Mouse (Mus musculus) midbrain, embryonic 15.5 days (tissue): ENCODE results near the gene Hoxb1. TPM values are rescaled to one million over a fixed set of nuclear protein-coding genes. Genes with fewer than 3 reads are reported as not detected.

ENCODE experiments used
- ATAC-seq: fragments of 200-750 bp; cut with Nextera tagmentation; replicated peaks from 2 replicates; pipeline ENCODE4 v1.8.0; 2017; ENCODE audit warnings: moderate TSS enrichment
- H3K27ac ChIP-seq: fragments of 300-500 bp; sonication (generic); 2 replicates; pipeline ENCODE4 v1.5.1; 2015; ENCODE audit warnings: mild to moderate bottlenecking, inconsistent platforms
- H3K27me3 ChIP-seq: fragments of 300-500 bp; sonication (generic); replicated peaks from 2 replicates; pipeline ENCODE4 v1.6.1; 2015; ENCODE audit warnings: inconsistent platforms
- H3K36me3 ChIP-seq: fragments of 300-500 bp; sonication (generic); replicated peaks from 2 replicates; pipeline ENCODE4 v1.6.1; 2015; ENCODE audit warnings: inconsistent platforms
- H3K4me1 ChIP-seq: fragments of 300-500 bp; sonication (generic); 2 replicates; pipeline ENCODE4 v1.6.1; 2015; ENCODE audit warnings: inconsistent platforms
- H3K4me2 ChIP-seq: fragments of 300-500 bp; sonication (generic); 2 replicates; pipeline ENCODE4 v1.6.1; 2015; ENCODE audit warnings: inconsistent platforms, mild to moderate bottlenecking, moderate library complexity
- H3K4me3 ChIP-seq: fragments of 300-500 bp; sonication (generic); 2 replicates; pipeline ENCODE4 v1.5.1; 2015; ENCODE audit warnings: mild to moderate bottlenecking, inconsistent platforms
- H3K9ac ChIP-seq: fragments of 300-500 bp; sonication (generic); 2 replicates; pipeline ENCODE4 v1.6.1; 2015; ENCODE audit warnings: mild to moderate bottlenecking, inconsistent platforms
- H3K9me3 ChIP-seq: fragments of 300-500 bp; sonication (generic); 2 replicates; pipeline ENCODE4 v1.6.1; 2016; ENCODE audit warnings: inconsistent platforms
- WGBS: fragments of 180-500 bp; shearing (Covaris S2); methylation state at CpG from one replicate; pipeline ENCODE4 v1.1.7; 2015; ENCODE audit warnings: mixed read lengths; 5-methylcytosine and 5-hydroxymethylcytosine counted together
- polyA plus RNA-seq: library from polyadenylated mRNA; unstranded; fragments of >200 nt; fragmentation: Nextera tagmentation; extraction: Ambion mirVana; gene quantifications from 2 replicates; pipeline ENCODE4 v1.2.1, GENCODE M21; 2015

Hoxb1 gene
- polyA plus RNA-seq, 1 experiment from 2014 or later = not detected

DNA sequence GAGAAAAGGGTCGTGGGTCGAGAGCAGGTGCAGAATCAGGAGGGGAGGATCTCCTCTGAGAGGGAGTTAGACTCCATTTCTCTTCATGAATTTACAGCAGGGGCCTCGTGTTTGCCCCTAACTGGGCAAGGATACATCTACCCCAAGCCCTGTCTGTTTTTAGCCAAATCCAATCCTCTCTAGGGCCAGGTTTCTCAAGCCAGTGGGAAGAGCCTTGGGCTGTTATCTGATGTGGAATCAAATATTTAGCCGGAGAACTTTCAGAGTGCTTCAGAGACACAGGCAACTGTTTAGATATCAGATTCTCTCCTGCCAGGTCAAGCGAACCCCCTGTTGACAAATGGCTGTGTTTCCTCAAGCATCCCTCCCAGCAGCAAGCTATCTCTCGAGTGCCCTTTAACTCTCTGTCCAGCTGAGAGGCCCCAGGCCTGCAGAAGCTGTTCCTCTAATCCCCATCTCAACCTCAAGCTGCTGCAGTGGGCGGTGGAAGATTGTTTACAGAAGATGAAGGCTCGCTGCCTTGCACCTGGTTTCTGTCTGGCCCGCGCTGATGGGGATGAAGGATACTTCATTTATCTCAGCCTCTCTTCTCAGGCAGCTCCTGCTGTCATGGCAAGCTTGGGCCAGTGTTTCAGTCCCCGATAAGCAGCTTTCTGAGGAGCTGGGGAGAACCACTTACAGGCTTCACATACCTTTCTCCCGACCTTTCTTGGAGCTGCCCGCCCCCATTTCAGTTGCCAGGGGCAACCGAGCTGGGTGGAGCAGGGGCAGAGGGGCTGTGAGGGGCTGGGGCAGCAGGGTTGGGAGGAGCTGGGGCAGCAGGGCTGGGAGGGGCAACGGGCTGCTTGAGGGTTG is 31.4 kb downstream of the Hoxb1 start:
- no peaks in the 10 kb centered on the region for H3K9me3 ChIP-seq
- no peak overlapping the region for H3K9ac ChIP-seq
- no peak overlapping the region for H3K27ac ChIP-seq
- H3K4me3 ChIP-seq = no peak overlapping the region
- ATAC-seq = no peak
- no peaks in the 10 kb centered on the region for H3K36me3 ChIP-seq
- WGBS = 11% methylated on average over 15 of the region's 15 CpGs
- H3K27me3 ChIP-seq = peaks cover 13% of the 10 kb centered on the region
- H3K4me2 ChIP-seq = no peak overlapping the region
- peaks cover 5% of the 10 kb centered on the region for H3K4me1 ChIP-seq

GRCm38 (mm10) chr11:96397806-96398335 is 32.3 kb downstream of the Hoxb1 start:
- ATAC-seq = no peak
- Histone ChIP-seq H3K4me3 (no peak overlapping the region), H3K9ac (no peak overlapping the region), H3K27ac (no peak overlapping the region), H3K4me1 (peaks cover 5% of the 10 kb centered on the region), H3K9me3 (no peaks in the 10 kb centered on the region), H3K27me3 (peaks cover 13% of the 10 kb centered on the region), H3K4me2 (no peak overlapping the region), H3K36me3 (no peaks in the 10 kb centered on the region)
- WGBS = 31% methylated on average over 7 of the region's 7 CpGs

DNA sequence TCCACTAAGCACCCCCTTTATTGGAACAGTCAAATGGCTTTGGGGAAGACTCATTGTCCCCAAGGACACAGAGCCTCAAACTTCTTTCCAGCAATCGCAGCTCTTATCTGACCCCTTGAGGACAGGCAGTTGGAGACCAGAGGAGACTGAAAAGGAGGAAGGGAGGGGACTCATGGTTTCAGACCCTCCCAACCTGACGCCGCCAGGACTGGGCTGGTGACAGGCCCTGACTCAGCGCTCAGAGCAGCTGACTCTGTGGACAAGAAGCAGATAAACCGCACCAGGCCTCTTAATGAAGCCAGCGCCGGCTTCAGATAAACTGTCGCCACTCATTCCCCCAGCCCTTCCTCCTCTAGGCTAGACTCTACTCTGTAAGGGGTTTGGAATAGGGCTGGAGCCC is 34.4 kb downstream of the Hoxb1 start:
- H3K9ac ChIP-seq = no peak overlapping the region
- peaks cover 5% of the 10 kb centered on the region for H3K4me1 ChIP-seq
- WGBS = 32% methylated on average over 8 of the region's 8 CpGs
- H3K9me3 ChIP-seq = no peaks in the 10 kb centered on the region
- H3K4me3 ChIP-seq = no peak overlapping the region
- no peak for ATAC-seq
- H3K36me3 ChIP-seq = no peaks in the 10 kb centered on the region
- H3K27me3 ChIP-seq = peaks cover 13% of the 10 kb centered on the region
- H3K4me2 ChIP-seq = no peak overlapping the region
- no peak overlapping the region for H3K27ac ChIP-seq

- no peak overlapping the region for H3K4me2 ChIP-seq
- H3K9ac ChIP-seq = no peak overlapping the region
- no peaks in the 10 kb centered on the region for H3K9me3 ChIP-seq
- H3K36me3 ChIP-seq = no peaks in the 10 kb centered on the region
- H3K4me3 ChIP-seq = no peak overlapping the region
- H3K27me3 ChIP-seq = peaks cover 8% of the 10 kb centered on the region
- WGBS = 63% methylated on average over 10 of the region's 10 CpGs
- peaks cover 9% of the 10 kb centered on the region for H3K4me1 ChIP-seq
- no peak for ATAC-seq
- no peak overlapping the region for H3K27ac ChIP-seq
Observed at GRCm38 (mm10) chr11:96404016-96404604, 38.6 kb downstream of the Hoxb1 start.

- Histone ChIP-seq H3K9ac (no peak overlapping the region), H3K9me3 (no peaks in the 10 kb centered on the region), H3K4me3 (no peak overlapping the region), H3K36me3 (no peaks in the 10 kb centered on the region), H3K4me2 (no peak overlapping the region), H3K27me3 (0 out of 2 replicates have a peak, but pooled peaks cover 4% of the 10 kb centered on the region), H3K27ac (no peak overlapping the region), H3K4me1 (peaks cover 9% of the 10 kb centered on the region)
- no peak for ATAC-seq
- WGBS = 71% methylated on average over 7 of the region's 7 CpGs
Observed at GRCm38 (mm10) chr11:96404831-96405230, 39.3 kb downstream of the Hoxb1 start.

DNA sequence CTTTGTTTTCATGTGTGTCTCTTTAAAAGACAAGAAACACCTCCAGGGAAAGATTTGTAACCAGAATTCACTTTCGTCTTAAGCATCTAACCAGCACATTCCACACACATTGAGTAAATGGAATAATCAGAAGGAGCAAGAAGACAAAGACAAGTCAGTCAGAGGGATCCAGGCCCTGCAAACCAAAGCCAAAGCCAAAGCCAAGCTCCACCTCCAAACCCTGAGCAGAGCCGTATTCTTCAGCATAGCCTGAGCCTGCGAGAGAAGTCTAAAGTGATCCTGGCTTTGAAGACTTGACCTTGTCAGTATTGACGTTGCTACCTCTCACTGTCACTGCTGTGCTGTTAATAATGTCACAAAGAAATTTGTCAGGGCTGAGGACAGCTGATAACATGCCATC is 40.0 kb downstream of the Hoxb1 start:
- 62% methylated on average over 4 of the region's 4 CpGs for WGBS

GRCm38 (mm10) chr11:96407191-96408072 is 41.9 kb downstream of the Hoxb1 start:
- Histone ChIP-seq H3K27ac (no peak overlapping the region), H3K4me2 (peak overlapping the region; percentile 47), H3K4me3 (peak overlapping the region; percentile 23), H3K9ac (no peak overlapping the region; the same call in 1 of the 2 replicates), H3K4me1 (peaks cover 9% of the 10 kb centered on the region), H3K27me3 (0 out of 2 replicates have a peak, but pooled peaks cover 4% of the 10 kb centered on the region), H3K36me3 (no peaks in the 10 kb centered on the region), H3K9me3 (no peaks in the 10 kb centered on the region)
- ATAC-seq = no peak
- 9% methylated on average over 36 of the region's 36 CpGs for WGBS

More for the DNA sequence above, 40.0 kb downstream of the Hoxb1 start:
- no peak overlapping the region for H3K4me2 ChIP-seq
- no peaks in the 10 kb centered on the region for H3K36me3 ChIP-seq
- no peaks in the 10 kb centered on the region for H3K9me3 ChIP-seq
- 0 out of 2 replicates have a peak, but pooled peaks cover 4% of the 10 kb centered on the region for H3K27me3 ChIP-seq
- no peak for ATAC-seq
- peaks cover 9% of the 10 kb centered on the region for H3K4me1 ChIP-seq
- H3K4me3 ChIP-seq = no peak overlapping the region
- H3K9ac ChIP-seq = no peak overlapping the region
- H3K27ac ChIP-seq = no peak overlapping the region

- no peak overlapping the region for H3K27ac ChIP-seq
- H3K4me3 ChIP-seq = no peak overlapping the region
- no peak overlapping the region; the same call in 1 of the 2 replicates for H3K9ac ChIP-seq
- H3K4me2 ChIP-seq = no peak overlapping the region
- no peaks in the 10 kb centered on the region for H3K36me3 ChIP-seq
- 64% methylated on average over 14 of the region's 14 CpGs for WGBS
- H3K9me3 ChIP-seq = no peaks in the 10 kb centered on the region
- ATAC-seq = no peak
- 0 out of 2 replicates have a peak, but pooled peaks cover 4% of the 10 kb centered on the region for H3K27me3 ChIP-seq
- peaks cover 9% of the 10 kb centered on the region for H3K4me1 ChIP-seq
Observed at GRCm38 (mm10) chr11:96408234-96409010, 42.9 kb downstream of the Hoxb1 start.

DNA sequence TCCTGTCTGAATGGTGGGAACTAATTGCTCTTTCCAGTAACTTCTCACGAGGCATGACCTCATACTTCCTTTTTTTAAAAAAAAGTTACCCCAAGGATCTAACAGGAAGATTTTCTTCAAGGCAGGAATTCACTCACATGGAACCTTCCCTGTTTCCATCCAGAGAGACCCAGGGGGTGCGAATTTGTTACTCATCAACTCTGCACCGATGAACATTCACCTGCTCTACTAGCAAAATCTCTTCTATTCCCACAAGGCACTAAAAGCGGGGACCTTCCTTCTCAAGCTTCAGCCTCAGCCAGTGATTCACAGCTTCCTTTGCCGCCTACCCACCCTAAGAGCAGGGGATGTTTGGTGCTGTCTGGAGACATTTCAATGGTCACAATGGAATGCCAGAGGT is 45.5 kb downstream of the Hoxb1 start:
- no peak overlapping the region for H3K4me2 ChIP-seq
- H3K9ac ChIP-seq = no peak overlapping the region
- no peak overlapping the region for H3K27ac ChIP-seq
- H3K4me3 ChIP-seq = no peak overlapping the region
- no peak for ATAC-seq
- H3K9me3 ChIP-seq = no peaks in the 10 kb centered on the region
- H3K4me1 ChIP-seq = peaks cover 9% of the 10 kb centered on the region
- 0 out of 2 replicates have a peak, but pooled peaks cover 4% of the 10 kb centered on the region for H3K27me3 ChIP-seq
- H3K36me3 ChIP-seq = no peaks in the 10 kb centered on the region
- WGBS = 88% methylated on average over 5 of the region's 5 CpGs

- Histone ChIP-seq H3K4me2 (no peak overlapping the region), H3K27me3 (0 out of 2 replicates have a peak, but pooled peaks cover 2% of the 10 kb centered on the region), H3K9ac (no peak overlapping the region), H3K27ac (no peak overlapping the region), H3K9me3 (no peaks in the 10 kb centered on the region), H3K36me3 (no peaks in the 10 kb centered on the region), H3K4me1 (peaks cover 9% of the 10 kb centered on the region), H3K4me3 (no peak overlapping the region)
- WGBS = 70% methylated on average over 4 of the region's 4 CpGs
- ATAC-seq = no peak
Observed at GRCm38 (mm10) chr11:96411934-96412333, 46.4 kb downstream of the Hoxb1 start.

- Histone ChIP-seq H3K27ac (no peak overlapping the region), H3K9me3 (no peaks in the 10 kb centered on the region), H3K4me3 (no peak overlapping the region), H3K27me3 (no peaks in the 10 kb centered on the region), H3K4me1 (peaks cover under 1% of the 10 kb centered on the region; the same call in 1 of the 2 replicates), H3K36me3 (no peaks in the 10 kb centered on the region), H3K9ac (no peak overlapping the region), H3K4me2 (no peak overlapping the region)
- WGBS = 86% methylated on average over 9 of the region's 9 CpGs
- no peak for ATAC-seq
Observed at GRCm38 (mm10) chr11:96412941-96413491, 47.5 kb downstream of the Hoxb1 start.
